ENCODE assay signal across 10 mouse cellular contexts in the genomic region with DNA sequence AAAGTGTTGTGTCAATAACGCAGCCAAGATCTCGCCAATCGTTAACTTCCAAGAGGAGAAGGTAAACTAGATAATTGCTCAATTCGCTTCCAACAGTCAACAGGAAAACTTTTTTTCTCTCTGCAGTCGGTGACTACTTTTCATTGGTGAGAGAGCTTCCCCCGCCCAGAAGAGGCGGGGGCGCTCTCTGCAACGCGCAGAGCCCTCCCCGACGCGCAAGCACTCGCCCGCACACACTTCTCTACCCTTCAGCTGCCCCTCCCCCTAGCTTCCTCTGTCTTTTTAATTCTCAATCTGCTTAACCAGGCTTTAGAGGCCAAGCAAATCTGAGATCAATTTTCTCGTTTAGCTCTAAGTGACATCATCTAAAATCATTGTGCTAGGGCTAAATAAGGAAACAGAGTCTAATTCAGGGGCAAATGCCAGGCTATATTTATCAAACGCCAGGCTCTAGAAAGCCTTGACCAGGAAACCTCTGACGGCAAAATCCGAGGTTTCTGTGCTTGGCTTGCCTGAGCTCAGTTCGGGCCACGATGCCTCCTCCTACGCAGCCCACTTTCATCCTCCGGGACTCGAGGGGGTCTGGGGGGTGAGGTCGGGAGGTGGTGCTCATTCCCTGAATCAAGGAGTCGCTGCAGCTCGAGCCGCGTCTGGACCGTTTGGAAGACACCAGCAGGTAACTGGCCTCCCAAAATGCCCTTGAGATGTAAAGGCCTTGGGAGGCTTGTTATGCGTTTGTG. TPM values are rescaled to one million over a fixed set of nuclear protein-coding genes. Genes with fewer than 3 reads are reported as not detected.
DNase-seq lines count a peak whose midpoint lies in the region; ATAC-seq and TF ChIP-seq lines count a peak whose summit lies in the region.
"Had no signal": no experiment of that assay in that cellular context is flagged by ENCODE, and none has a peak within 500 bp of the region (broad histone marks: within the 10 kb centered on the region; RNA-seq: fewer than 3 reads in every experiment).

Gene Fezf1 (minus strand): TSS at position 50 of the 740 bp plus-strand sequence.

- H3K4me2 ChIP-seq in forebrain, embryonic 12.5 days = peak within 1 kb of the TSS; percentile 74
- peak within 1 kb of the TSS; percentile 78 for H3K4me2 ChIP-seq in limb, embryonic 15.5 days
- H3K4me2 ChIP-seq in stomach, postnatal 0 days (replicated peaks; ENCODE audit: low read depth) = peak within 1 kb of the TSS; percentile 47

- peak within 1 kb of the TSS; percentile 73 for H3K4me3 ChIP-seq in megakaryocyte, embryonic 14.5 days (replicated peaks)
- H3K4me3 ChIP-seq in forebrain, embryonic 12.5 days (replicated peaks) = peak within 1 kb of the TSS; percentile 62
- H3K4me3 ChIP-seq in limb, embryonic 15.5 days = peak within 1 kb of the TSS; percentile 41
- H3K4me3 ChIP-seq in stomach, postnatal 0 days (ENCODE audit: low read depth, low read length) = peak within 1 kb of the TSS; percentile 30; the same call in 1 of the 2 replicates

- peak within 1 kb of the TSS; percentile 87 for H3K27ac ChIP-seq in forebrain, embryonic 12.5 days
- H3K27ac ChIP-seq in limb, embryonic 15.5 days = no peak within 1 kb of the TSS
- no peak within 1 kb of the TSS for H3K27ac ChIP-seq in stomach, postnatal 0 days (replicated peaks)

- peaks cover 51% of the 10 kb centered on the region for H3K9me3 ChIP-seq in megakaryocyte, embryonic 14.5 days
- H3K9me3 ChIP-seq in forebrain, embryonic 12.5 days = no peaks in the 10 kb centered on the region
- H3K9me3 ChIP-seq in limb, embryonic 15.5 days = no peaks in the 10 kb centered on the region
- no peaks in the 10 kb centered on the region for H3K9me3 ChIP-seq in stomach, postnatal 0 days (ENCODE audit: control insufficient read depth, low read length)

- no peak for DNase-seq in stomach, postnatal 0 days (ENCODE audit: low spot score)
- no peak for DNase-seq in left cerebral cortex, adult 8-10 months (ENCODE audit: low spot score in 2 of 2)
- no peak for DNase-seq in thymus, postnatal 10 days (ENCODE audit: low spot score in 2 of 2)
- DNase-seq: lung, postnatal 36 days had no signal

- WGBS in forebrain, embryonic 12.5 days = under 1% methylated on average over 31 of the region's 31 CpGs
- under 1% methylated on average over 31 of the region's 31 CpGs for WGBS in limb, embryonic 15.5 days
- 1% methylated on average over 31 of the region's 31 CpGs for WGBS in stomach, postnatal 0 days

- H3K9ac ChIP-seq in forebrain, embryonic 12.5 days = peak within 1 kb of the TSS; percentile 76
- no peak within 1 kb of the TSS for H3K9ac ChIP-seq in limb, embryonic 15.5 days
- no peak within 1 kb of the TSS for H3K9ac ChIP-seq in stomach, postnatal 0 days (ENCODE audit: low read length)

- no peak for ATAC-seq in megakaryocyte, adult 5-6 weeks (ENCODE audit: poor library complexity, severe bottlenecking)
- peak; percentile 74 for ATAC-seq in forebrain, embryonic 12.5 days (ENCODE audit: low FRiP score)
- no peak for ATAC-seq in limb, embryonic 15.5 days (ENCODE audit: insufficient number of reproducible peaks, low FRiP score, low TSS enrichment, low read depth)
- ATAC-seq in stomach, postnatal 0 days (ENCODE audit: low FRiP score, low TSS enrichment) = no peak
- ATAC-seq in inflammation-experienced regulatory T-cells, adult 6 months = no peak

- H3K36me3 ChIP-seq in megakaryocyte, embryonic 14.5 days (replicated peaks; ENCODE audit: low read length) = no peaks in the 10 kb centered on the region
- H3K36me3 ChIP-seq in forebrain, embryonic 12.5 days (replicated peaks) = no peaks in the 10 kb centered on the region
- H3K36me3 ChIP-seq in limb, embryonic 15.5 days = no peaks in the 10 kb centered on the region
- no peaks in the 10 kb centered on the region for H3K36me3 ChIP-seq in stomach, postnatal 0 days (ENCODE audit: control insufficient read depth, insufficient read depth, low read length)

- no peak for TF ChIP-seq EP300 in stomach, postnatal 0 days (optimal IDR thresholded peaks at IDR 0.05)

- TF ChIP-seq CTCF in stomach, postnatal 0 days (IDR thresholded peaks at IDR 0.05; ENCODE audit: low read depth) = no peak

- peaks cover 90% of the 10 kb centered on the region for H3K27me3 ChIP-seq in megakaryocyte, embryonic 14.5 days (replicated peaks)
- H3K27me3 ChIP-seq in forebrain, embryonic 12.5 days = peaks cover 56% of the 10 kb centered on the region
- H3K27me3 ChIP-seq in limb, embryonic 15.5 days = peaks cover 83% of the 10 kb centered on the region
- peaks cover 34% of the 10 kb centered on the region for H3K27me3 ChIP-seq in stomach, postnatal 0 days (ENCODE audit: control insufficient read depth, insufficient read depth, low read length)

- H3K4me1 ChIP-seq in megakaryocyte, embryonic 14.5 days = peaks cover 3% of the 10 kb centered on the region; the same call in 1 of the 2 replicates
- peaks cover 36% of the 10 kb centered on the region for H3K4me1 ChIP-seq in forebrain, embryonic 12.5 days
- H3K4me1 ChIP-seq in limb, embryonic 15.5 days = peaks cover 34% of the 10 kb centered on the region
- no peaks in the 10 kb centered on the region for H3K4me1 ChIP-seq in stomach, postnatal 0 days (replicated peaks; ENCODE audit: control insufficient read depth, insufficient read depth)

RNA-seq across cellular contexts. Expression of gene Fezf1, which starts in this region (rescaled TPM):
- polyA plus RNA-seq in megakaryocyte, embryonic 14.5 days (2012; ENCODE audit: insufficient read depth, low replicate concordance) = not detected in 2 replicates
- not detected in 2 replicates for total RNA-seq in megakaryocyte, adult 5-6 weeks (2015)
- not detected in 2 replicates for total RNA-seq in megakaryocyte, adult 5-6 weeks (2017)
- polyA plus RNA-seq in forebrain, embryonic 12.5 days (2016; fragmentation: Nextera tagmentation; extraction: Ambion mirVana) = 33.4 and 36.1 TPM in 2 replicates
- not detected in 2 replicates for polyA plus RNA-seq in limb, embryonic 15.5 days (2015; fragmentation: Nextera tagmentation; extraction: Ambion mirVana)
- not detected in 2 replicates for polyA plus RNA-seq in stomach, postnatal 0 days (2015; fragmentation: Nextera tagmentation; extraction: Ambion mirVana)
- under 1 TPM in 3 of 4 experiments, not detected in 1; 0.27 to 0.44 (median 0.42) TPM for total RNA-seq in left cerebral cortex, adult 8-10 months (2022)
- not detected for polyA plus RNA-seq in inflammation-experienced regulatory T-cells, adult 6 months (2017; shearing (Covaris generic))
- polyA plus RNA-seq: spleen, adult 2 months had no signal

Comparison
In these comparisons a context has a peak if more than half of its experiments do, and no peak if none do; other contexts are left out.
1. RNA of gene Fezf1 (polyA plus RNA-seq): 33.4 to 36.1 TPM in forebrain, embryonic 12.5 days; not detected in megakaryocyte, embryonic 14.5 days, not detected in limb, embryonic 15.5 days, not detected in stomach, postnatal 0 days and not detected in inflammation-experienced regulatory T-cells, adult 6 months; every median in the first group is over 10 times any median in the second.
2. Peak in every context shown above with its lines, with median percentiles within 50 percentile points of each other: H3K4me3 ChIP-seq and H3K4me2 ChIP-seq.